Mouse (Mus musculus): Measurements from ENCODE around the gene Hdac9. TPM values are rescaled to one million over a fixed set of nuclear protein-coding genes. Genes with fewer than 3 reads are reported as not detected.

Gene Hdac9
- polyA plus RNA-seq, 1 experiment from 2014 or later = 13.6 TPM

GRCm38 (mm10) chr12:34888694-34889093, 28.2 kb downstream of the Hdac9 start:
- no peak overlapping the region for H3K4me3 ChIP-seq (replicated peaks; ENCODE audit: low read length)

GRCm38 (mm10) chr12:34874926-34875325, 42.0 kb downstream of the Hdac9 start:
- no peak overlapping the region for H3K9ac ChIP-seq (replicated peaks; ENCODE audit: low read depth, low read length)
- H3K4me1 ChIP-seq (replicated peaks; ENCODE audit: control insufficient read depth, insufficient read depth, low read length) = no peaks in the 10 kb centered on the region
- no peaks in the 10 kb centered on the region for H3K36me3 ChIP-seq (ENCODE audit: control insufficient read depth, insufficient read depth)
- ATAC-seq = no peak
- 33% methylated on average over 2 of the region's 2 CpGs for WGBS
- H3K27ac ChIP-seq (ENCODE audit: low read length) = no peak overlapping the region
- H3K27me3 ChIP-seq (replicated peaks; ENCODE audit: control insufficient read depth, insufficient read depth, low read length) = no peaks in the 10 kb centered on the region
- H3K4me3 ChIP-seq (replicated peaks; ENCODE audit: low read length) = no peak overlapping the region
- H3K9me3 ChIP-seq (ENCODE audit: control insufficient read depth, low read length) = no peaks in the 10 kb centered on the region
- no peak overlapping the region for H3K4me2 ChIP-seq (ENCODE audit: low read length)

More at GRCm38 (mm10) chr12:34888694-34889093, 28.2 kb downstream of the Hdac9 start:
- Histone ChIP-seq H3K9ac (replicated peaks; ENCODE audit: low read depth, low read length) (no peak overlapping the region), H3K4me1 (replicated peaks; ENCODE audit: control insufficient read depth, insufficient read depth, low read length) (no peaks in the 10 kb centered on the region), H3K4me2 (ENCODE audit: low read length) (no peak overlapping the region), H3K9me3 (ENCODE audit: control insufficient read depth, low read length) (no peaks in the 10 kb centered on the region), H3K27ac (ENCODE audit: low read length) (no peak overlapping the region), H3K27me3 (replicated peaks; ENCODE audit: control insufficient read depth, insufficient read depth, low read length) (no peaks in the 10 kb centered on the region), H3K36me3 (ENCODE audit: control insufficient read depth, insufficient read depth) (no peaks in the 10 kb centered on the region)
- 70% methylated on average over 4 of the region's 4 CpGs for WGBS
- no peak for ATAC-seq

GRCm38 (mm10) chr12:34871028-34871427, 45.9 kb downstream of the Hdac9 start:
- H3K27ac ChIP-seq (ENCODE audit: low read length) = no peak overlapping the region
- H3K4me2 ChIP-seq (ENCODE audit: low read length) = no peak overlapping the region
- H3K4me1 ChIP-seq (replicated peaks; ENCODE audit: control insufficient read depth, insufficient read depth, low read length) = no peaks in the 10 kb centered on the region
- no peaks in the 10 kb centered on the region for H3K9me3 ChIP-seq (ENCODE audit: control insufficient read depth, low read length)
- H3K27me3 ChIP-seq (replicated peaks; ENCODE audit: control insufficient read depth, insufficient read depth, low read length) = no peaks in the 10 kb centered on the region
- ATAC-seq = no peak
- no peaks in the 10 kb centered on the region for H3K36me3 ChIP-seq (ENCODE audit: control insufficient read depth, insufficient read depth)
- no peak overlapping the region for H3K4me3 ChIP-seq (replicated peaks; ENCODE audit: low read length)
- no peak overlapping the region for H3K9ac ChIP-seq (replicated peaks; ENCODE audit: low read depth, low read length)
- 65% methylated on average over 7 of the region's 7 CpGs for WGBS

- Histone ChIP-seq H3K4me2 (ENCODE audit: low read length) (no peak overlapping the region), H3K27ac (ENCODE audit: low read length) (no peak overlapping the region), H3K4me3 (replicated peaks; ENCODE audit: low read length) (no peak overlapping the region), H3K9ac (replicated peaks; ENCODE audit: low read depth, low read length) (no peak overlapping the region), H3K4me1 (replicated peaks; ENCODE audit: control insufficient read depth, insufficient read depth, low read length) (no peaks in the 10 kb centered on the region), H3K36me3 (ENCODE audit: control insufficient read depth, insufficient read depth) (no peaks in the 10 kb centered on the region), H3K27me3 (replicated peaks; ENCODE audit: control insufficient read depth, insufficient read depth, low read length) (no peaks in the 10 kb centered on the region), H3K9me3 (ENCODE audit: control insufficient read depth, low read length) (no peaks in the 10 kb centered on the region)
- WGBS = 87% methylated on average over 4 of the region's 4 CpGs
- ATAC-seq = no peak
These were observed 75.7 kb downstream of the Hdac9 start for GRCm38 (mm10) chr12:34841196-34841595.

- H3K27me3 ChIP-seq (replicated peaks; ENCODE audit: control insufficient read depth, insufficient read depth, low read length) = no peaks in the 10 kb centered on the region
- no peak overlapping the region for H3K27ac ChIP-seq (ENCODE audit: low read length)
- no peak overlapping the region for H3K4me2 ChIP-seq (ENCODE audit: low read length)
- no peak overlapping the region for H3K4me3 ChIP-seq (replicated peaks; ENCODE audit: low read length)
- peak; percentile 77; the same call in 1 of the 2 replicates for ATAC-seq
- H3K9me3 ChIP-seq (ENCODE audit: control insufficient read depth, low read length) = no peaks in the 10 kb centered on the region
- 4% methylated on average over 5 of the region's 5 CpGs for WGBS
- H3K36me3 ChIP-seq (ENCODE audit: control insufficient read depth, insufficient read depth) = no peaks in the 10 kb centered on the region
- H3K4me1 ChIP-seq (replicated peaks; ENCODE audit: control insufficient read depth, insufficient read depth, low read length) = no peaks in the 10 kb centered on the region
- H3K9ac ChIP-seq (replicated peaks; ENCODE audit: low read depth, low read length) = no peak overlapping the region
These were observed 79.6 kb downstream of the Hdac9 start for GRCm38 (mm10) chr12:34837318-34837717.

- no peak overlapping the region for H3K27ac ChIP-seq (ENCODE audit: low read length)
- H3K27me3 ChIP-seq (replicated peaks; ENCODE audit: control insufficient read depth, insufficient read depth, low read length) = no peaks in the 10 kb centered on the region
- WGBS = 21% methylated on average over 1 of the region's 1 CpGs
- no peak overlapping the region for H3K4me2 ChIP-seq (ENCODE audit: low read length)
- H3K4me1 ChIP-seq (replicated peaks; ENCODE audit: control insufficient read depth, insufficient read depth, low read length) = no peaks in the 10 kb centered on the region
- H3K9ac ChIP-seq (replicated peaks; ENCODE audit: low read depth, low read length) = no peak overlapping the region
- H3K36me3 ChIP-seq (ENCODE audit: control insufficient read depth, insufficient read depth) = no peaks in the 10 kb centered on the region
- ATAC-seq = peak; percentile 27; the same call in 1 of the 2 replicates
- H3K4me3 ChIP-seq (replicated peaks; ENCODE audit: low read length) = no peak overlapping the region
- H3K9me3 ChIP-seq (ENCODE audit: control insufficient read depth, low read length) = no peaks in the 10 kb centered on the region
These were observed 80.0 kb downstream of the Hdac9 start for GRCm38 (mm10) chr12:34836864-34837263.

GRCm38 (mm10) chr12:34836085-34836484, 80.8 kb downstream of the Hdac9 start:
- Histone ChIP-seq H3K4me2 (ENCODE audit: low read length) (no peak overlapping the region), H3K27ac (ENCODE audit: low read length) (no peak overlapping the region), H3K9ac (replicated peaks; ENCODE audit: low read depth, low read length) (no peak overlapping the region), H3K4me3 (replicated peaks; ENCODE audit: low read length) (no peak overlapping the region), H3K4me1 (replicated peaks; ENCODE audit: control insufficient read depth, insufficient read depth, low read length) (no peaks in the 10 kb centered on the region), H3K27me3 (replicated peaks; ENCODE audit: control insufficient read depth, insufficient read depth, low read length) (no peaks in the 10 kb centered on the region), H3K36me3 (ENCODE audit: control insufficient read depth, insufficient read depth) (no peaks in the 10 kb centered on the region), H3K9me3 (ENCODE audit: control insufficient read depth, low read length) (no peaks in the 10 kb centered on the region)
- 97% methylated on average over 1 of the region's 1 CpGs for WGBS
- ATAC-seq = no peak

GRCm38 (mm10) chr12:34835493-34835892, 81.4 kb downstream of the Hdac9 start:
- Histone ChIP-seq H3K27ac (ENCODE audit: low read length) (no peak overlapping the region), H3K4me1 (replicated peaks; ENCODE audit: control insufficient read depth, insufficient read depth, low read length) (no peaks in the 10 kb centered on the region), H3K4me2 (ENCODE audit: low read length) (no peak overlapping the region), H3K9ac (replicated peaks; ENCODE audit: low read depth, low read length) (no peak overlapping the region), H3K9me3 (ENCODE audit: control insufficient read depth, low read length) (no peaks in the 10 kb centered on the region), H3K4me3 (replicated peaks; ENCODE audit: low read length) (no peak overlapping the region), H3K36me3 (ENCODE audit: control insufficient read depth, insufficient read depth) (no peaks in the 10 kb centered on the region), H3K27me3 (replicated peaks; ENCODE audit: control insufficient read depth, insufficient read depth, low read length) (no peaks in the 10 kb centered on the region)
- ATAC-seq = no peak
- WGBS = 90% methylated on average over 3 of the region's 3 CpGs

GRCm38 (mm10) chr12:34828684-34829083, 88.2 kb downstream of the Hdac9 start:
- Histone ChIP-seq H3K36me3 (ENCODE audit: control insufficient read depth, insufficient read depth) (no peaks in the 10 kb centered on the region), H3K27me3 (replicated peaks; ENCODE audit: control insufficient read depth, insufficient read depth, low read length) (no peaks in the 10 kb centered on the region), H3K27ac (ENCODE audit: low read length) (no peak overlapping the region), H3K4me1 (replicated peaks; ENCODE audit: control insufficient read depth, insufficient read depth, low read length) (no peaks in the 10 kb centered on the region), H3K4me3 (replicated peaks; ENCODE audit: low read length) (no peak overlapping the region), H3K9me3 (ENCODE audit: control insufficient read depth, low read length) (no peaks in the 10 kb centered on the region), H3K4me2 (ENCODE audit: low read length) (no peak overlapping the region), H3K9ac (replicated peaks; ENCODE audit: low read depth, low read length) (no peak overlapping the region)
- peak; percentile 54; the same call in 1 of the 2 replicates for ATAC-seq
- WGBS = 39% methylated on average over 3 of the region's 3 CpGs

- no peak overlapping the region for H3K4me3 ChIP-seq (replicated peaks; ENCODE audit: low read length)
- no peaks in the 10 kb centered on the region for H3K36me3 ChIP-seq (ENCODE audit: control insufficient read depth, insufficient read depth)
- H3K27me3 ChIP-seq (replicated peaks; ENCODE audit: control insufficient read depth, insufficient read depth, low read length) = no peaks in the 10 kb centered on the region
- no peaks in the 10 kb centered on the region for H3K4me1 ChIP-seq (replicated peaks; ENCODE audit: control insufficient read depth, insufficient read depth, low read length)
- H3K9me3 ChIP-seq (ENCODE audit: control insufficient read depth, low read length) = no peaks in the 10 kb centered on the region
- H3K9ac ChIP-seq (replicated peaks; ENCODE audit: low read depth, low read length) = no peak overlapping the region
- no peak overlapping the region for H3K4me2 ChIP-seq (ENCODE audit: low read length)
- no peak for ATAC-seq
- H3K27ac ChIP-seq (ENCODE audit: low read length) = no peak overlapping the region
- WGBS = 92% methylated on average over 4 of the region's 4 CpGs
These were observed 90.0 kb downstream of the Hdac9 start for GRCm38 (mm10) chr12:34826931-34827330.

All from forebrain, embryonic 16.5 days (tissue).